Mouse (Mus musculus): ENCODE results near the gene Tnrc18.

The Tnrc18 gene

GRCm38 (mm10) chr5:142776080-142776479, 41.4 kb downstream of the Tnrc18 start:
- no peak for DNase-seq (ENCODE audit: low spot score)

GRCm38 (mm10) chr5:142774771-142775170, 42.7 kb downstream of the Tnrc18 start:
- no peak for DNase-seq (ENCODE audit: low spot score)

GRCm38 (mm10) chr5:142771964-142772363, 45.5 kb downstream of the Tnrc18 start:
- no peak for DNase-seq (ENCODE audit: low spot score)

GRCm38 (mm10) chr5:142771034-142771433, 46.4 kb downstream of the Tnrc18 start:
- DNase-seq (ENCODE audit: low spot score), result no peak

GRCm38 (mm10) chr5:142769641-142770040, 47.8 kb downstream of the Tnrc18 start:
- DNase-seq (ENCODE audit: low spot score), result no peak

GRCm38 (mm10) chr5:142768352-142769267, 48.9 kb downstream of the Tnrc18 start:
- DNase-seq (ENCODE audit: low spot score), result no peak

GRCm38 (mm10) chr5:142767937-142768336, 49.5 kb downstream of the Tnrc18 start:
- DNase-seq (ENCODE audit: low spot score), result no peak

GRCm38 (mm10) chr5:142766708-142767107, 50.8 kb downstream of the Tnrc18 start:
- DNase-seq (ENCODE audit: low spot score), result no peak

GRCm38 (mm10) chr5:142764889-142765288, 52.6 kb downstream of the Tnrc18 start:
- DNase-seq (ENCODE audit: low spot score), result no peak

- DNase-seq (ENCODE audit: low spot score), result no peak
Measured at GRCm38 (mm10) chr5:142764306-142764705, 53.2 kb downstream of the Tnrc18 start.

- no peak for DNase-seq (ENCODE audit: low spot score)
Measured at GRCm38 (mm10) chr5:142762082-142762807, 55.2 kb downstream of the Tnrc18 start.

- DNase-seq (ENCODE audit: low spot score), result no peak
Measured at GRCm38 (mm10) chr5:142761326-142761983, 56.0 kb downstream of the Tnrc18 start.

- DNase-seq (ENCODE audit: low spot score), result no peak
Measured at GRCm38 (mm10) chr5:142759786-142760185, 57.7 kb downstream of the Tnrc18 start.

- DNase-seq (ENCODE audit: low spot score), result no peak
Measured at GRCm38 (mm10) chr5:142752241-142752640, 65.2 kb downstream of the Tnrc18 start.

GRCm38 (mm10) chr5:142750173-142750572, 67.3 kb downstream of the Tnrc18 start:
- DNase-seq (ENCODE audit: low spot score), result no peak

- no peak for DNase-seq (ENCODE audit: low spot score)
Measured at GRCm38 (mm10) chr5:142747026-142747629, 70.3 kb downstream of the Tnrc18 start.

- no peak for DNase-seq (ENCODE audit: low spot score)
Measured at GRCm38 (mm10) chr5:142739941-142740340, 77.5 kb downstream of the Tnrc18 start.

- no peak for DNase-seq (ENCODE audit: low spot score)
Measured at GRCm38 (mm10) chr5:142731916-142732315, 85.5 kb downstream of the Tnrc18 start.

GRCm38 (mm10) chr5:142730295-142730694, 87.2 kb downstream of the Tnrc18 start:
- no peak for DNase-seq (ENCODE audit: low spot score)

GRCm38 (mm10) chr5:142728301-142728700, 89.2 kb downstream of the Tnrc18 start:
- no peak for DNase-seq (ENCODE audit: low spot score)

GRCm38 (mm10) chr5:142726748-142727147, 90.7 kb downstream of the Tnrc18 start:
- no peak for DNase-seq (ENCODE audit: low spot score)

GRCm38 (mm10) chr5:142724265-142724664, 93.2 kb downstream of the Tnrc18 start:
- DNase-seq (ENCODE audit: low spot score), result no peak

Measured in ovary, adult 18-20 months (tissue).